Mouse (Mus musculus) cortical plate, adult 2 months (tissue): ENCODE measurements around the gene Klhdc8a.

Source experiments
- CTCF ChIP-seq: fragments of 200-500 bp; IDR thresholded peaks from 2 replicates; pipeline ENCODE4 v1.5.1; 2011; ENCODE audit warnings: mild to moderate bottlenecking, control low read depth, low read length; ENCODE audit not compliant: insufficient read depth; ENCODE audit errors: extremely low read depth
- POLR2A ChIP-seq: fragments of 200-500 bp; IDR thresholded peaks from 2 replicates; pipeline ENCODE4 v1.6.1; 2011; ENCODE audit warnings: mild to moderate bottlenecking, low read length, control low read depth; ENCODE audit not compliant: insufficient read depth; ENCODE audit errors: extremely low read depth

GRCm38 (mm10) chr1:132310754-132311153 lies 12.3 kb downstream of the Klhdc8a start:
- TF ChIP-seq POLR2A (no peak), CTCF (no peak)
